Mouse (Mus musculus): ENCODE measurements around the gene Fmnl2. TPM values are rescaled to one million over a fixed set of nuclear protein-coding genes. Genes with fewer than 3 reads are reported as not detected.

The Fmnl2 gene
- polyA plus RNA-seq, 1 experiment from 2014 or later = 19.5 TPM

DNA sequence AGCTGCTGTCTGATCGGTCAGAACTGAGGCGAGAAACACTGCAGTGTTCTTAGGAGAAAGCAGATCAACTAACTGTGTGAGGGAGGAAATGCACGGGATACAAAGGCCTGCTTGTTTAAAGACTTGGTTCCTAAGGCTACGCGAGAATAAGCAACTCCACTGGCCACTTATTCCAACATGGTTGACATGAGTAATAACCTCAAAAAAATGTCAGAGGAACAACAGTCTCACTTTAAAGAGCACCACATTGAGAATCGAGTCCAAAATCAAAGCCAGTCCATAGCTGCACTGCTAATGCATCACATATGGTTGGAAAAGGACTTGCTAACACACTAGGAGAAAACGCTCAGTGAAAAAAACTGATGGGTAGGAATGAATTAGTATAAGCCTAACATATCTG is 196.1 kb downstream of the Fmnl2 start:
- Histone ChIP-seq H3K4me1 (replicated peaks; ENCODE audit: control insufficient read depth, insufficient read depth, low read length) (no peaks in the 10 kb centered on the region), H3K4me3 (ENCODE audit: low read depth, low read length) (no peak overlapping the region), H3K9me3 (ENCODE audit: control insufficient read depth, low read length) (no peaks in the 10 kb centered on the region), H3K36me3 (ENCODE audit: control insufficient read depth, insufficient read depth, low read length) (no peaks in the 10 kb centered on the region), H3K27ac (ENCODE audit: low read depth, low read length) (no peak overlapping the region), H3K27me3 (ENCODE audit: control insufficient read depth, insufficient read depth, low read length) (no peaks in the 10 kb centered on the region), H3K4me2 (replicated peaks; ENCODE audit: low read depth, low read length) (no peak overlapping the region), H3K9ac (ENCODE audit: low read depth, low read length) (no peak overlapping the region)
- ATAC-seq (ENCODE audit: low FRiP score) (no peak), DNase-seq (ENCODE audit: low spot score) (no peak)
- 66% methylated on average over 7 of the region's 7 CpGs for WGBS

DNA sequence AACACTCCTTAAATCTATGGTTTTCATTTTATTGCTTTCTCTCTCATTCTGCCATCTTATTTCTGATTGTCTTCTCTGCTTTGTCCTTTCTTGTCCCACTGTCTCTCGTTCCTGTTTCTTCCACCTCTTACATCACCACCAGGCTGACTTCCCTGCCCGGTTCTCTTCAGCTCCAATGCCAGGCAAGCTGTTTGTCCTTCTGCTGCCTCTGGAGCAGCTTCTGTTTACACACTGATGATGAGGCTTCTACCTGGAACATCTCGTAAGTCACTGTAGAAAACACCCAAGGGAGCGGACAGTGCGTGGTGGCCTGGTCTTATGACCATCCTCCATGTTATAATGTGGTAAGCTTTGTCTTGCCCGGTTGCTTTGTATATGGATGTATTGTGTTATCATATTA is 198.9 kb downstream of the Fmnl2 start:
- H3K4me1 ChIP-seq (replicated peaks; ENCODE audit: control insufficient read depth, insufficient read depth, low read length) = no peaks in the 10 kb centered on the region
- no peak overlapping the region for H3K9ac ChIP-seq (ENCODE audit: low read depth, low read length)
- H3K4me3 ChIP-seq (ENCODE audit: low read depth, low read length) = no peak overlapping the region
- WGBS = 92% methylated on average over 6 of the region's 6 CpGs
- no peak overlapping the region for H3K4me2 ChIP-seq (replicated peaks; ENCODE audit: low read depth, low read length)
- H3K9me3 ChIP-seq (ENCODE audit: control insufficient read depth, low read length) = no peaks in the 10 kb centered on the region
- ATAC-seq (ENCODE audit: low FRiP score) (no peak), DNase-seq (ENCODE audit: low spot score) (no peak)
- no peaks in the 10 kb centered on the region for H3K27me3 ChIP-seq (ENCODE audit: control insufficient read depth, insufficient read depth, low read length)
- H3K36me3 ChIP-seq (ENCODE audit: control insufficient read depth, insufficient read depth, low read length) = no peaks in the 10 kb centered on the region
- no peak overlapping the region for H3K27ac ChIP-seq (ENCODE audit: low read depth, low read length)

- H3K9me3 ChIP-seq (ENCODE audit: control insufficient read depth, low read length) = no peaks in the 10 kb centered on the region
- no peaks in the 10 kb centered on the region for H3K27me3 ChIP-seq (ENCODE audit: control insufficient read depth, insufficient read depth, low read length)
- WGBS = 91% methylated on average over 2 of the region's 2 CpGs
- no peak overlapping the region for H3K4me2 ChIP-seq (replicated peaks; ENCODE audit: low read depth, low read length)
- no peak overlapping the region for H3K9ac ChIP-seq (ENCODE audit: low read depth, low read length)
- H3K36me3 ChIP-seq (ENCODE audit: control insufficient read depth, insufficient read depth, low read length) = no peaks in the 10 kb centered on the region
- DNase-seq (ENCODE audit: low spot score) = no peak
- no peak overlapping the region for H3K4me3 ChIP-seq (ENCODE audit: low read depth, low read length)
- no peak for ATAC-seq (ENCODE audit: low FRiP score)
- H3K4me1 ChIP-seq (replicated peaks; ENCODE audit: control insufficient read depth, insufficient read depth, low read length) = no peaks in the 10 kb centered on the region
- H3K27ac ChIP-seq (ENCODE audit: low read depth, low read length) = no peak overlapping the region
Measured at GRCm38 (mm10) chr2:53057291-53057690, 199.6 kb downstream of the Fmnl2 start.

GRCm38 (mm10) chr2:53061363-53062000 is 203.8 kb downstream of the Fmnl2 start:
- ATAC-seq (ENCODE audit: low FRiP score) (no peak), DNase-seq (ENCODE audit: low spot score) (no peak)
- no peak overlapping the region for H3K27ac ChIP-seq (ENCODE audit: low read depth, low read length)
- no peaks in the 10 kb centered on the region for H3K4me1 ChIP-seq (replicated peaks; ENCODE audit: control insufficient read depth, insufficient read depth, low read length)
- H3K4me2 ChIP-seq (replicated peaks; ENCODE audit: low read depth, low read length) = no peak overlapping the region
- 86% methylated on average over 9 of the region's 9 CpGs for WGBS
- no peak overlapping the region for H3K9ac ChIP-seq (ENCODE audit: low read depth, low read length)
- no peaks in the 10 kb centered on the region for H3K27me3 ChIP-seq (ENCODE audit: control insufficient read depth, insufficient read depth, low read length)
- H3K36me3 ChIP-seq (ENCODE audit: control insufficient read depth, insufficient read depth, low read length) = no peaks in the 10 kb centered on the region
- H3K9me3 ChIP-seq (ENCODE audit: control insufficient read depth, low read length) = no peaks in the 10 kb centered on the region
- no peak overlapping the region for H3K4me3 ChIP-seq (ENCODE audit: low read depth, low read length)

- no peaks in the 10 kb centered on the region for H3K4me1 ChIP-seq (replicated peaks; ENCODE audit: control insufficient read depth, insufficient read depth, low read length)
- H3K27ac ChIP-seq (ENCODE audit: low read depth, low read length) = no peak overlapping the region
- no peak overlapping the region for H3K4me3 ChIP-seq (ENCODE audit: low read depth, low read length)
- H3K36me3 ChIP-seq (ENCODE audit: control insufficient read depth, insufficient read depth, low read length) = no peaks in the 10 kb centered on the region
- WGBS = 99% methylated on average over 2 of the region's 2 CpGs
- H3K9ac ChIP-seq (ENCODE audit: low read depth, low read length) = no peak overlapping the region
- H3K27me3 ChIP-seq (ENCODE audit: control insufficient read depth, insufficient read depth, low read length) = no peaks in the 10 kb centered on the region
- H3K4me2 ChIP-seq (replicated peaks; ENCODE audit: low read depth, low read length) = no peak overlapping the region
- H3K9me3 ChIP-seq (ENCODE audit: control insufficient read depth, low read length) = no peaks in the 10 kb centered on the region
- ATAC-seq (ENCODE audit: low FRiP score) (no peak), DNase-seq (ENCODE audit: low spot score) (no peak)
Measured at GRCm38 (mm10) chr2:53066973-53067372, 209.3 kb downstream of the Fmnl2 start.

DNA sequence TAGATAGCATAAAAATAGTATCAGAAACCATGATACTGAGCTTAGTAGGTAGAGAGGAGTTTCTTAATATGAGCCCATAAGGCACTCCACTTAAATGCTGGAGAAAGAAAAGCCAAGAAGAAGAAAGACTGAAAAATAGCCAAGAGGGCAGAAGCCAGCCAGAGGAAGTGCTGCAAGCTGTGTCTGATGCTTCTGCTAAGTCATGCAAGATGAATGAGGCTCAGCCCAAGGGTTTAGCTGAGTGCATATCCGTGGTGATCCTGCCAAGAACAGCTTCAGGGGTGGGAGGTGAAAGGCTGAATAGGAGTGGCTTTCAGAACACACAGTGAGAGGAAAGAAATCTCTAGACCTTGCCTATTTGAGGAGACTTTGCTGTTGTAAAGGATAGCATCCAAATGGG is 212.9 kb downstream of the Fmnl2 start:
- DNase-seq (ENCODE audit: low spot score) (no peak), ATAC-seq (ENCODE audit: low FRiP score) (no peak)
- no peaks in the 10 kb centered on the region for H3K36me3 ChIP-seq (ENCODE audit: control insufficient read depth, insufficient read depth, low read length)
- no peaks in the 10 kb centered on the region for H3K9me3 ChIP-seq (ENCODE audit: control insufficient read depth, low read length)
- H3K4me2 ChIP-seq (replicated peaks; ENCODE audit: low read depth, low read length) = no peak overlapping the region
- 14% methylated on average over 1 of the region's 1 CpGs for WGBS
- H3K27me3 ChIP-seq (ENCODE audit: control insufficient read depth, insufficient read depth, low read length) = no peaks in the 10 kb centered on the region
- no peak overlapping the region for H3K27ac ChIP-seq (ENCODE audit: low read depth, low read length)
- H3K4me3 ChIP-seq (ENCODE audit: low read depth, low read length) = no peak overlapping the region
- H3K4me1 ChIP-seq (replicated peaks; ENCODE audit: control insufficient read depth, insufficient read depth, low read length) = no peaks in the 10 kb centered on the region
- no peak overlapping the region for H3K9ac ChIP-seq (ENCODE audit: low read depth, low read length)

DNA sequence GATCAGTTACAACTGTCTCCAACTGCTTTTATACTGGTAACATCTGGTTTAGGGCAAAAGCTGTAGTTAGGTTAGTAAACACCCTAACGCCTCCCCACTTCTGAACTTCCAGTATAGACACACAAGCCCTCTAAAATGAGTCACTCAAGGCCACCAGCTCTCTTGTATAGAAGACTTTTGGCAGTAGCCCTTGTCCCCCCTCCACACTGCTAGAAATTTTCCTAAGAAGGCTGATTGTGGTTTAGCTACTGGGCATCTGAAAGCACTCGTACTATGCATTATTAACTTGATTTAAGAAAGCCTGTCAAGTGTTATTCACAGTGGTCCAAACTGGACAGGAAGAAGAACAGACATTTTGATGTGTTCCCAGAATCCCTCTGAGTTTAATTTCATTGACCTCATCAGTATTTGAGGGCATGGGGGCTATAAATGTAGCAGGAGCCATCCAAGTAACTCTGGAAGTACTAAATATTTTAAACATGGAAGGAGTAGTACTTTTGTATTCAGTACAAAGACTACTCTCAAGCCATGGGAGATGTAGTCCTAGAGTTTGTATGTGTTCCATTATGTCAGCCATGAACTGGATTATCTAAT is 222.1 kb downstream of the Fmnl2 start:
- 88% methylated on average over 2 of the region's 2 CpGs for WGBS

DNA sequence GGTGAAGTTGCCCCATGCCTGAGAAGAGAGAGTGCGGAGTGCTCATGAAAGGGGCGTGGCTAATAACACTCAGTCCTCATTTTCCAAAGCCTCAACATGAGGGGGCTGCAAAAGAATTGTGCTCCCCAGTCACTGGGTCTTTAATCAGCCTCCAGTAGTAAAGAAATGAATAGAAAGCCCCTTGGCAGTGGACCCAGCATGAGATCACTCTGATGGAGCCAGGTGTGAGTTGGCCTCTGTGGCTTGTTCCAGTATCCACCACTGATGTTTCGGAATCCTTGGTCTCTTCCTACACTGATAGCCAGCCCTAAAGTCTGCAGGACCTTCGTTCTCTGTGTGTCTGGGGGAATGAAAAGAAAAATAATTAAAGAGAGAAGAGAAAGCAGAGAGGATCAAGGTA is 224.4 kb downstream of the Fmnl2 start:
- no peak overlapping the region for H3K27ac ChIP-seq (ENCODE audit: low read depth, low read length)
- no peak overlapping the region for H3K4me3 ChIP-seq (ENCODE audit: low read depth, low read length)
- H3K36me3 ChIP-seq (ENCODE audit: control insufficient read depth, insufficient read depth, low read length) = no peaks in the 10 kb centered on the region
- no peaks in the 10 kb centered on the region for H3K4me1 ChIP-seq (replicated peaks; ENCODE audit: control insufficient read depth, insufficient read depth, low read length)
- H3K4me2 ChIP-seq (replicated peaks; ENCODE audit: low read depth, low read length) = no peak overlapping the region
- H3K9me3 ChIP-seq (ENCODE audit: control insufficient read depth, low read length) = no peaks in the 10 kb centered on the region
- no peak for DNase-seq (ENCODE audit: low spot score)
- no peak for ATAC-seq (ENCODE audit: low FRiP score)
- H3K27me3 ChIP-seq (ENCODE audit: control insufficient read depth, insufficient read depth, low read length) = no peaks in the 10 kb centered on the region
- H3K9ac ChIP-seq (ENCODE audit: low read depth, low read length) = no peak overlapping the region
- 93% methylated on average over 4 of the region's 4 CpGs for WGBS

More for the DNA sequence above, 222.1 kb downstream of the Fmnl2 start:
- H3K4me1 ChIP-seq (replicated peaks; ENCODE audit: control insufficient read depth, insufficient read depth, low read length) = no peaks in the 10 kb centered on the region
- no peaks in the 10 kb centered on the region for H3K36me3 ChIP-seq (ENCODE audit: control insufficient read depth, insufficient read depth, low read length)
- H3K27me3 ChIP-seq (ENCODE audit: control insufficient read depth, insufficient read depth, low read length) = no peaks in the 10 kb centered on the region
- no peaks in the 10 kb centered on the region for H3K9me3 ChIP-seq (ENCODE audit: control insufficient read depth, low read length)
- H3K4me2 ChIP-seq (replicated peaks; ENCODE audit: low read depth, low read length) = no peak overlapping the region
- ATAC-seq (ENCODE audit: low FRiP score) = no peak
- DNase-seq (ENCODE audit: low spot score) = no peak
- H3K4me3 ChIP-seq (ENCODE audit: low read depth, low read length) = no peak overlapping the region
- H3K9ac ChIP-seq (ENCODE audit: low read depth, low read length) = no peak overlapping the region
- no peak overlapping the region for H3K27ac ChIP-seq (ENCODE audit: low read depth, low read length)

DNA sequence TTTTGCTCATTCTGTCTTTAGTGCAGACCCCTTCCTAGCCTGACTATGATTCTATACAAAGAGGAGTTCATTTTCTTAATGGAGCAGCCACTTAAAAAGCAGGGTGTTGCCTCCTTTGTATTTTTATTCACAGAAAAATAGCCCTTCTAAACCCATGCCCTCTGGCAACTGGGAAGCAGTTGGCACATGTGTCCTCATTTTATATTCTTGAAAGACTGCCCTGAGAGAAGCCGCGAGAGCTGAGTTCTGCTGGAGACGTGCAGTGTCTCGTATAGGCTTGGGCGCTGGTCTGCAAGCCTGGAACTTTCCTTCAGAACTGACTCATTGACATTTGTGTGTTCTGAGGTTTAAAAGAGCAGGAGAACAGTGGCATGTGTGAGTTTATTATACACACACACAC is 224.8 kb downstream of the Fmnl2 start:
- 0 out of 2 replicates have a peak, but pooled peaks have one; percentile 19 for ATAC-seq (ENCODE audit: low FRiP score)
- Histone ChIP-seq H3K4me1 (replicated peaks; ENCODE audit: control insufficient read depth, insufficient read depth, low read length) (no peaks in the 10 kb centered on the region), H3K27me3 (ENCODE audit: control insufficient read depth, insufficient read depth, low read length) (no peaks in the 10 kb centered on the region), H3K27ac (ENCODE audit: low read depth, low read length) (no peak overlapping the region), H3K9me3 (ENCODE audit: control insufficient read depth, low read length) (no peaks in the 10 kb centered on the region), H3K4me3 (ENCODE audit: low read depth, low read length) (no peak overlapping the region), H3K36me3 (ENCODE audit: control insufficient read depth, insufficient read depth, low read length) (no peaks in the 10 kb centered on the region), H3K4me2 (replicated peaks; ENCODE audit: low read depth, low read length) (no peak overlapping the region), H3K9ac (ENCODE audit: low read depth, low read length) (no peak overlapping the region)
- no peak for DNase-seq (ENCODE audit: low spot score)
- WGBS = 77% methylated on average over 5 of the region's 5 CpGs

All from hindbrain, embryonic 11.5 days (tissue).